Mouse (Mus musculus) liver, embryonic 11.5 days (tissue): ENCODE results near the gene Prps2. TPM values are rescaled to one million over a fixed set of nuclear protein-coding genes. Genes with fewer than 3 reads are reported as not detected.

Experiments used
- ATAC-seq: fragments of 200-750 bp; cut with Nextera tagmentation; replicated peaks from 2 replicates; pipeline ENCODE4 v1.8.0; 2017; ENCODE audit warnings: moderate number of reproducible peaks, mild to moderate bottlenecking, moderate TSS enrichment, moderate library complexity; ENCODE audit not compliant: low FRiP score
- DNase-seq: peaks from one replicate; pipeline ENCODE4 v3.0.0-alpha.2; 2017; ENCODE audit warnings: low spot score
- H3K27ac ChIP-seq: fragments of 300-500 bp; sonication (generic); 2 replicates; pipeline ENCODE4 v1.5.1; 2014; ENCODE audit warnings: mild to moderate bottlenecking, low read depth, low read length, control low read depth
- H3K27me3 ChIP-seq: fragments of 300-500 bp; sonication (generic); replicated peaks from 2 replicates; pipeline ENCODE4 v1.6.1; 2014; ENCODE audit warnings: low read length, mixed read lengths; ENCODE audit not compliant: control insufficient read depth, insufficient read depth
- H3K36me3 ChIP-seq: fragments of 300-500 bp; sonication (generic); 2 replicates; pipeline ENCODE4 v1.6.1; 2014; ENCODE audit warnings: mild to moderate bottlenecking, low read length, moderate library complexity, mixed read lengths; ENCODE audit not compliant: control insufficient read depth, insufficient read depth
- H3K4me1 ChIP-seq: fragments of 300-500 bp; sonication (generic); replicated peaks from 2 replicates; pipeline ENCODE4 v1.6.1; 2014; ENCODE audit warnings: low read length, mixed read lengths; ENCODE audit not compliant: control insufficient read depth, insufficient read depth
- H3K4me2 ChIP-seq: fragments of 300-500 bp; sonication (generic); 2 replicates; pipeline ENCODE4 v1.6.1; 2014; ENCODE audit warnings: mild to moderate bottlenecking, control low read depth, moderate library complexity
- H3K4me3 ChIP-seq: fragments of 300-500 bp; sonication (generic); 2 replicates; pipeline ENCODE4 v1.5.1; 2014; ENCODE audit warnings: low read depth, low read length, control low read depth
- H3K9ac ChIP-seq: fragments of 300-500 bp; sonication (generic); 2 replicates; pipeline ENCODE4 v1.6.1; 2014; ENCODE audit warnings: low read depth, low read length, control low read depth
- H3K9me3 ChIP-seq: fragments of 300-500 bp; sonication (generic); 2 replicates; pipeline ENCODE4 v1.6.1; 2016; ENCODE audit warnings: low read length, inconsistent platforms, mixed read lengths; ENCODE audit not compliant: control insufficient read depth
- WGBS: fragments of 180-500 bp; shearing (Covaris S2); extraction: QIAGEN DNeasy Blood & Tissue Kit; methylation state at CpG from one replicate; pipeline ENCODE4 v1.1.7; 2014; 5-methylcytosine and 5-hydroxymethylcytosine counted together
- polyA plus RNA-seq: library from polyadenylated mRNA; unstranded; fragments of >200 nt; fragmentation: Nextera tagmentation; extraction: Ambion mirVana; gene quantifications from 2 replicates; pipeline ENCODE4 v1.2.1, GENCODE M21; 2014

Gene Prps2
- polyA plus RNA-seq, 1 experiment from 2014 or later = 25.9 TPM

DNA sequence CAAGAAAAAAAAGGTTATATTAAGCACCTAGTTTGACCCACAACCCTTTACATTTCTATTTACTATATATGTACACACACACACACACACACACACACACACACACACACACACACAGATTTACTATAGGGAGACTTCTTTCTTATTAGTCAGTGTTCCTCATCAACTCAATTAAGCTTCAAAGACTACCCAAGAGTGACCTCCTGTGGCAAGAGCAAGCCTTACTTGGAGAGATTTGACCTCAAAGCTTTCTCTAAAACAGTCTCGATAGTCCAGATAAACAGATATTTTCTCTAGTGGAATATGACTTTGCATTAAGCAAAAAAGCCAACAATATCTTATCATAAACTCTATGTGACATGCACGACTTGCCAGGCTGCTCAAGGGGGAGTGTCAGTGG, 25.1 kb downstream of the Prps2 start:
- ATAC-seq = no peak
- no peak overlapping the region for H3K9ac ChIP-seq
- H3K4me1 ChIP-seq = no peaks in the 10 kb centered on the region
- no peak overlapping the region for H3K4me2 ChIP-seq
- no peak overlapping the region for H3K4me3 ChIP-seq
- no peak for DNase-seq
- peaks cover 7% of the 10 kb centered on the region; the same call in 1 of the 2 replicates for H3K27me3 ChIP-seq
- 61% methylated on average over 2 of the region's 2 CpGs for WGBS
- H3K9me3 ChIP-seq = no peaks in the 10 kb centered on the region
- H3K27ac ChIP-seq = no peak overlapping the region
- H3K36me3 ChIP-seq = peaks cover 3% of the 10 kb centered on the region; the same call in 1 of the 2 replicates

DNA sequence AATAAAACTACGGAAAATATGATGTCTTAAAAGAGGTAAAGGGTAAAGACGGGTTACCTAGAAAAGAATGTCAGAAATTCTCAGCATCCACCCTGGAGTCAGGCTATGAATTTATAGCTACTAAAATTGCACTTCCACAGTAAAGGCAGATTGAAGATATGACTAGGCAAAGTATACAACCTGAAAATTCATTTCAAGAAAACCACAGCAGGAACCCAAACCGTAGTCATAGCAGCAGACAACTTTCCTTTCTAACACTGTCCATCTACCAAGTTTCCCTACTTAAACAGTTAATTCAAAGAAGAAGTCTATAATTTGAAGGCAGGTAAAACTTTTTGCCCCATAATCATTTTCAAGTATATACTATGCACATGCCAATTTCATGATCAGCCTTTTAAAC, 26.6 kb downstream of the Prps2 start:
- H3K9me3 ChIP-seq = no peaks in the 10 kb centered on the region
- H3K4me2 ChIP-seq = no peak overlapping the region
- no peak overlapping the region for H3K27ac ChIP-seq
- no peak overlapping the region for H3K9ac ChIP-seq
- H3K36me3 ChIP-seq = no peaks in the 10 kb centered on the region
- no peak for ATAC-seq
- H3K4me3 ChIP-seq = no peak overlapping the region
- peaks cover 7% of the 10 kb centered on the region; the same call in 1 of the 2 replicates for H3K27me3 ChIP-seq
- no peaks in the 10 kb centered on the region for H3K4me1 ChIP-seq
- DNase-seq = no peak
- WGBS = 84% methylated on average over 3 of the region's 3 CpGs

DNA sequence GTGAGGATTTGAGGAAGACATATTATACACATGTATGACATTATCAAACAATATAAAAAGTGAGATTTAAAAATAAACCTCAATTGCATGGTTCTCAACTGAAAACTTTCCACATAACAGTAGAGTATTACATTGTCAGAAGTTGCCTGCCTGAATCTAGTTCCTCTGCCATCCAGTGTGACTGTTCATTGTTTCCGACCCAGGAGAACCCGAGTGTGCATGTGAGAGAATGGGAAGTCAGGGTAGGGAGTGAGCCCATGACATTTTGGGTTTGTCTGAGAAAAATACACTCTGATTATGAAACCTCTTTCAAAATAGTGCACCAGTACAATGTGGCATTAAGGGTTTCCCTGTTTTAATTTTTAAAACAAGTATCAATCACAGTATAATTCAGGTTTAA, 28.9 kb downstream of the Prps2 start:
- Histone ChIP-seq H3K4me3 (no peak overlapping the region), H3K4me2 (no peak overlapping the region), H3K27me3 (peaks cover 9% of the 10 kb centered on the region; the same call in 1 of the 2 replicates), H3K9me3 (no peaks in the 10 kb centered on the region), H3K27ac (no peak overlapping the region), H3K4me1 (no peaks in the 10 kb centered on the region), H3K36me3 (no peaks in the 10 kb centered on the region), H3K9ac (no peak overlapping the region)
- whole genome bisulfite sequencing = 85% methylated on average over 2 of the region's 2 CpGs
- ATAC-seq (no peak), DNase-seq (no peak)

DNA sequence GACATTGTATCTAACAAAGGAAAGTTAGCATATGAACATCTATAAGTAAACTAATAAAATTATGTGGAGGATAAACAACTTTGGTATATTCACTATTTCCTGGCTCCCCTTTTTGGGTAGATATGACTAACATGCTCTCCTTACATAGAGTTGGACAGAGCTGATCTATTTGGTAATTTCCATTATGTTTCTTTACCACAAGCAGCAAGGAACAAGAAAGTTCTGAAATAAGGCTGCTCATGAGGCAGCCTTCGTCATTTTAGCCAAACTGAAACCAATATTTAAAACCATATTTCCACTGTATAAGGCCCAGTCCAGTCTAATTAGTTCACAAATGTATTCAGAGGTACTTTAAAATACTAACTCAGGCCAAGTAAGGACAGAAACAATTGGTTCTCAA, 36.1 kb downstream of the Prps2 start:
- ATAC-seq (no peak), DNase-seq (no peak)
- Histone ChIP-seq H3K4me1 (no peaks in the 10 kb centered on the region), H3K27me3 (peaks cover 4% of the 10 kb centered on the region; the same call in 1 of the 2 replicates), H3K4me3 (no peak overlapping the region), H3K36me3 (no peaks in the 10 kb centered on the region), H3K9ac (no peak overlapping the region), H3K27ac (no peak overlapping the region), H3K4me2 (no peak overlapping the region), H3K9me3 (no peaks in the 10 kb centered on the region)
- WGBS = 73% methylated on average over 1 of the region's 1 CpGs

DNA sequence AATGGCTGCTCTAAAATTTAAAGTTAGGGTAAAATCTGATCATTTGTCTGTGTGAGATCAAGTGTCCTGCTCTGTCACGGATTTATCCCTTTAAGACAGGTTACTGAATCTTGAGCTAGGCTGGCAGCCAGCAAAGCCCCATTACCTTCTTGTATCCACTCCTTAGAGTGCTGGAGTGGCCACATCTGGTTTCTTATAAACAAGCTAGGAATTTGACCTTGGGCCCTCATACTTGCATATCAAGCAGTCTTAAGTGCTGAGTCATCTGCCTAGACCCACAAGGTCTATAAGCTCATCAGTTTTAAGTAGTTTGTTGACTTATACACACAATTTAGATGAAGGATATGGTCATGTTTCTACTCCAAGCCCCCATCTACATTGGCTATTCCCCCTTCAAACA, 38.2 kb downstream of the Prps2 start:
- 87% methylated on average over 1 of the region's 1 CpGs for WGBS
- no peak for ATAC-seq
- Histone ChIP-seq H3K9me3 (no peaks in the 10 kb centered on the region), H3K36me3 (no peaks in the 10 kb centered on the region), H3K27ac (no peak overlapping the region), H3K4me2 (no peak overlapping the region), H3K9ac (no peak overlapping the region), H3K27me3 (peaks cover 4% of the 10 kb centered on the region; the same call in 1 of the 2 replicates), H3K4me3 (no peak overlapping the region), H3K4me1 (no peaks in the 10 kb centered on the region)
- no peak for DNase-seq

GRCm38 (mm10) chrX:167341811-167342210, 40.7 kb downstream of the Prps2 start:
- Histone ChIP-seq H3K9ac (no peak overlapping the region), H3K4me3 (no peak overlapping the region), H3K9me3 (no peaks in the 10 kb centered on the region), H3K36me3 (no peaks in the 10 kb centered on the region), H3K27me3 (no peaks in the 10 kb centered on the region; the same call in 1 of the 2 replicates), H3K4me1 (no peaks in the 10 kb centered on the region), H3K27ac (no peak overlapping the region), H3K4me2 (no peak overlapping the region)
- 79% methylated on average over 3 of the region's 3 CpGs for WGBS
- DNase-seq = no peak
- no peak for ATAC-seq

DNA sequence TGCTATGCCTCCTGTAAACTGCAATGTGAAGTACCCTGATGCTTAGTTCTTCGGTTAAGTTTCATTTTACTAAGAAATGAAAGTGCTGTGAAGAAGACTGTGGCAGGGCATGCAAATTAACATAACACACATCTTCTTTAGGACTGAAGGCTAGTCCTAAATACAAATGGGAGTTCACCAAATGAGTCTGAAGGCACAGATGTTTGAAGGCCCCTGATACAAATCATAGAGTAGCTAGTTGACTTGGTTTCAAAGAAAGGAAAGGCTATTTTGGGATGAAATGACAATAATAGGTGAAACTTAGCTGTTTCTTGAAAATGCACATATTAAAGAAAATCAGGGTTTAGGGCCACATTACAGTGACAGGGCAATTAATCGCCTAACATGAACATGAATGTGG, 42.4 kb downstream of the Prps2 start:
- Histone ChIP-seq H3K36me3 (no peaks in the 10 kb centered on the region), H3K27me3 (no peaks in the 10 kb centered on the region; the same call in 1 of the 2 replicates), H3K27ac (no peak overlapping the region), H3K9ac (no peak overlapping the region), H3K4me2 (no peak overlapping the region), H3K4me1 (no peaks in the 10 kb centered on the region), H3K4me3 (no peak overlapping the region), H3K9me3 (no peaks in the 10 kb centered on the region)
- ATAC-seq = no peak
- no peak for DNase-seq
- WGBS = 88% methylated on average over 2 of the region's 2 CpGs

- no peak overlapping the region for H3K27ac ChIP-seq
- ATAC-seq = no peak
- no peaks in the 10 kb centered on the region for H3K4me1 ChIP-seq
- H3K36me3 ChIP-seq = no peaks in the 10 kb centered on the region
- 96% methylated on average over 1 of the region's 1 CpGs for WGBS
- no peak for DNase-seq
- H3K4me3 ChIP-seq = no peak overlapping the region
- no peak overlapping the region for H3K9ac ChIP-seq
- H3K4me2 ChIP-seq = no peak overlapping the region
- no peaks in the 10 kb centered on the region; the same call in 1 of the 2 replicates for H3K27me3 ChIP-seq
- H3K9me3 ChIP-seq = no peaks in the 10 kb centered on the region
These were observed 44.6 kb downstream of the Prps2 start for GRCm38 (mm10) chrX:167337990-167338389.

DNA sequence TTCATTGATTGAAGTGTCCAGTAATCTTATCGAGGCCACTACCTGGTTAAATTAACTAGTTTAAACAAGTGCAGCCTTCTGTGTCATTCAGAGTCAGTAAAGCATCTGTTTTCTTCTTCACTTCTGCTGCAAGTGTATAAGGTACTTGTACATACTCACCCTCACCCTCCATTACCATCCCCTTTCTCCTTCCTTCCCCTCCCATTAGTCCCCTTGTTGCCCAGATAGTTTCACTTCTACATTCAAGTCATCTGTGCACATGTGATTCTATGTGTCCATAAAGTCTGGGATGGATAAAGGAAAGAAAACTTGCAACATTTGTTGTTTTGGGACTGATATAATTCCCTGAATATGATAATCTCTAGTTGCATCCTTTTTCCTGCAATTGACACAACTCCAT, 48.0 kb downstream of the Prps2 start:
- H3K9ac ChIP-seq = no peak overlapping the region
- H3K4me1 ChIP-seq = no peaks in the 10 kb centered on the region
- DNase-seq = no peak
- H3K27me3 ChIP-seq = no peaks in the 10 kb centered on the region
- H3K4me3 ChIP-seq = no peak overlapping the region
- ATAC-seq = no peak
- no peak overlapping the region for H3K27ac ChIP-seq
- no peaks in the 10 kb centered on the region for H3K36me3 ChIP-seq
- no peaks in the 10 kb centered on the region for H3K9me3 ChIP-seq
- WGBS = 70% methylated on average over 1 of the region's 1 CpGs
- no peak overlapping the region for H3K4me2 ChIP-seq
